In the genomic region with DNA sequence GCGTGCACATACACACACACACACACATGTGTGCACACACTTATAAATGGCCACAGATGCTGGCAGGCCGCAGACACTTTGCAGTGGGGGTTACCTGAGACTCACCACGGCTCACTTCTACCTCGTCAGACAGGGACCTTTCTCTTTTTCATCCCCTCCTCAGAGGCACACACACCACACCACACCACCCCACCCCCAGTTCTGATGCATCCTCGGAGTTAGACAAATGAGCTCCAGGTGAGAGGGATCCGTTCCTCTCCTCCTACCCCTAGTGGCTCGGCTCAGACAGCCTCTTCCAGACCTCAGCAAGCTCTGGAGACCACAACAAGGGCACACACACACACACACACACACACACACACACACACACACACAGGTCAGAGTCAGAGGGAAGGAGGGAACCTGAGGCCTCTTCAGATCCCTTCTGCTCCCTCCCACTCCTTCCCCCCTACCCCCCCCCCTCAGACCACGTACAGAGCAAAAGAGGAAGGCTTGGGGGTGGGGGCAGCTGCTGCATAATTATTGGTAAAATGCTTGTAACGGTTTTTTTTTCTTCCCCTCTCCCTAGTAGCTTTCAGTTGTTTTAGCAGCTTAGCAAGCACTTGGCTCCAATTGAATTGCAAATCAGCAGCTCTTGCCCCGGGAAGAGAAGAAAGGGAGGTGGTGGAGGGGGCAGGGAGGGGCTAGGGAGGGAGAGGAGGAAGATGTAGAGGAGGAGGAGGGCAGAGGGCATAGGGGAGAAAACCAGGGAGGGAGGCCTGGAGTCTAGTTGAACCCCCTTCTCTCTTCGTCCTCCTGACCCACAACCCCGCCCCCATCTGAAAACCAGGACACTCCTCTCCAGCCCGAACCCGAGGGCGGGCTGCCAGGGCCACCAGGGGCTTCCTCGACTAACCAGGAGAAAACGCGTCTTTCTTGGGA, we compare ENCODE assay signal across 9 mouse cellular contexts. TPM values are rescaled to one million over a fixed set of nuclear protein-coding genes. Genes with fewer than 3 reads are reported as not detected.
A peak's percentile ranks its signal among the peaks of the same experiment; 100 is the strongest.
DNase-seq lines count a peak whose midpoint lies in the region; ATAC-seq and TF ChIP-seq lines count a peak whose summit lies in the region.
"Had no signal": no experiment of that assay in that cellular context is flagged by ENCODE, and none has a peak within 500 bp of the region (broad histone marks: within the 10 kb centered on the region; RNA-seq: fewer than 3 reads in every experiment).

No protein-coding gene starts in this region.

- H3K27me3 ChIP-seq in heart, embryonic 13.5 days (replicated peaks) = peaks cover 86% of the 10 kb centered on the region
- peaks cover 12% of the 10 kb centered on the region; the same call in 1 of the 2 replicates for H3K27me3 ChIP-seq in liver, postnatal 0 days (ENCODE audit: insufficient read depth, low read length)

- H3K9me3 ChIP-seq in heart, embryonic 13.5 days = no peaks in the 10 kb centered on the region
- no peaks in the 10 kb centered on the region for H3K9me3 ChIP-seq in liver, postnatal 0 days (ENCODE audit: low read length)

- peak overlapping the region; percentile 44; the same call in 1 of the 2 replicates for H3K9ac ChIP-seq in heart, embryonic 13.5 days
- no peak overlapping the region for H3K9ac ChIP-seq in liver, postnatal 0 days (replicated peaks)

- H3K27ac ChIP-seq in heart, embryonic 13.5 days (replicated peaks) = no peak overlapping the region
- H3K27ac ChIP-seq in liver, postnatal 0 days (ENCODE audit: low read depth) = no peak overlapping the region

- peaks cover 6% of the 10 kb centered on the region; the same call in 1 of the 2 replicates for H3K4me1 ChIP-seq in heart, embryonic 13.5 days
- 0 out of 2 replicates have a peak, but pooled peaks cover 2% of the 10 kb centered on the region for H3K4me1 ChIP-seq in liver, postnatal 0 days (ENCODE audit: insufficient read depth)

- no peak for DNase-seq in heart, adult 8-10 months (ENCODE audit: low spot score)
- DNase-seq in brain, embryonic 18.5 days (ENCODE audit: low read depth, low spot score) = peak; percentile 51
- peak; percentile 33 for DNase-seq in liver, postnatal 0 days
- peak; percentile 13 to 18 for DNase-seq in thymus, postnatal 36 days
- no peak for DNase-seq in right cerebral cortex, postnatal 36 days (ENCODE audit: low spot score in 2 of 2)
- no peak for DNase-seq in urinary bladder, adult 2 months (ENCODE audit: low spot score)

- no peak for TF ChIP-seq CTCF in liver, postnatal 0 days (IDR thresholded peaks at IDR 0.05; ENCODE audit: low read depth)

- H3K36me3 ChIP-seq in heart, embryonic 13.5 days = no peaks in the 10 kb centered on the region
- H3K36me3 ChIP-seq in liver, postnatal 0 days (replicated peaks; ENCODE audit: insufficient read depth, low read length) = no peaks in the 10 kb centered on the region

- no peak for ATAC-seq in heart, embryonic 13.5 days (ENCODE audit: extremely low read depth, insufficient number of reproducible peaks, low FRiP score, low TSS enrichment)
- ATAC-seq in granulocyte monocyte progenitor cell, adult 5-6 weeks (replicated peaks; ENCODE audit: poor library complexity, severe bottlenecking) = peak; percentile 84
- 0 out of 2 replicates have a peak, but pooled peaks have one; percentile 19 for ATAC-seq in liver, postnatal 0 days

- no peak overlapping the region for H3K4me3 ChIP-seq in heart, embryonic 13.5 days
- no peak overlapping the region for H3K4me3 ChIP-seq in liver, postnatal 0 days (ENCODE audit: low read depth, low read length)

- WGBS in heart, embryonic 13.5 days = 12% methylated on average over 18 of the region's 18 CpGs
- 10% methylated on average over 18 of the region's 18 CpGs for WGBS in liver, postnatal 0 days (ENCODE audit: insufficient replicate concordance)

- TF ChIP-seq EP300 in liver, postnatal 0 days (IDR thresholded peaks at IDR 0.05; ENCODE audit: low read depth) = no peak

- peak overlapping the region; percentile 42 for H3K4me2 ChIP-seq in heart, embryonic 13.5 days
- H3K4me2 ChIP-seq in liver, postnatal 0 days (ENCODE audit: low read depth, low read length) = peak overlapping the region; percentile 24

RNA-seq across cellular contexts. Expression of gene Grm4, which starts 19.6 kb away (rescaled TPM):
- polyA plus RNA-seq in heart, embryonic 13.5 days (2015; fragmentation: Nextera tagmentation; extraction: Ambion mirVana) = 0.03 and 0.08 TPM in 2 replicates
- total RNA-seq in heart, adult 8-10 months (2022) = under 1 TPM in 3 of 4 experiments, not detected in 1; 0.16 to 0.30 (median 0.23) TPM
- not detected in 2 replicates for total RNA-seq in granulocyte monocyte progenitor cell, adult 5-6 weeks (2014; fragmentation: Nextera tagmentation)
- total RNA-seq in granulocyte monocyte progenitor cell, adult 5-6 weeks (2017) = not detected in 2 replicates
- not detected in 2 replicates for polyA plus RNA-seq in liver, postnatal 0 days (2015; fragmentation: Nextera tagmentation; extraction: Ambion mirVana)
- polyA plus RNA-seq in urinary bladder, adult 2 months (2012; rRNA removed) = 0.12 and 0.35 TPM in 2 replicates
- total RNA-seq: liver, adult 2 months had no signal
- polyA plus RNA-seq: liver, adult 2 months had no signal

RNA-seq across cellular contexts. Expression of gene Hmga1, which starts 54.7 kb away (rescaled TPM):
- polyA plus RNA-seq in heart, embryonic 13.5 days (2015; fragmentation: Nextera tagmentation; extraction: Ambion mirVana) = 153 and 160 TPM in 2 replicates
- total RNA-seq in heart, adult 8-10 months (2022) = 10 to 100 TPM; 42.6 to 51.1 (median 46.9) TPM
- 541 and 637 TPM in 2 replicates for total RNA-seq in granulocyte monocyte progenitor cell, adult 5-6 weeks (2014; fragmentation: Nextera tagmentation)
- total RNA-seq in granulocyte monocyte progenitor cell, adult 5-6 weeks (2017) = 232 and 267 TPM in 2 replicates
- 64.0 and 64.9 TPM in 2 replicates for polyA plus RNA-seq in liver, postnatal 0 days (2015; fragmentation: Nextera tagmentation; extraction: Ambion mirVana)
- polyA plus RNA-seq in urinary bladder, adult 2 months (2012; rRNA removed) = 55.1 and 65.1 TPM in 2 replicates

Comparison
In these comparisons a context has a peak if more than half of its experiments do, and no peak if none do; other contexts are left out.
1. DNase-seq: peak in brain, embryonic 18.5 days (single experiment), liver, postnatal 0 days (single experiment) and thymus, postnatal 36 days (2 of 2); none in heart, adult 8-10 months (single experiment), right cerebral cortex, postnatal 36 days (0 of 2) and urinary bladder, adult 2 months (single experiment).